Mouse (Mus musculus): ENCODE results near the gene Hsf4. TPM values are rescaled to one million over a fixed set of nuclear protein-coding genes. Genes with fewer than 3 reads are reported as not detected.

Hsf4 gene
- not detected in 2 replicates for total RNA-seq (2023)

GRCm38 (mm10) chr8:105269461-105269947 lies at the start of gene Hsf4:
TSS of gene Hsf4 (plus strand) at chr8:105269801.

GRCm38 (mm10) chr8:105224413-105225271 lies 45.0 kb upstream of the Hsf4 start, which contains the start of gene D230025D16Rik:
TSS of gene D230025D16Rik (plus strand) at chr8:105225145.

GRCm38 (mm10) chr8:105254966-105255350 lies 14.6 kb upstream of the Hsf4 start, which contains the start of gene B3gnt9:
TSS of gene B3gnt9 (minus strand) at chr8:105255153.

GRCm38 (mm10) chr8:105264024-105264982 lies 5.3 kb upstream of the Hsf4 start, which contains the start of the genes Tradd and Fbxl8:
TSS of gene Tradd (minus strand) at chr8:105264609.
TSS of gene Fbxl8 (plus strand) at chr8:105264648.

GRCm38 (mm10) chr8:105275840-105276239 lies 6.2 kb downstream of the Hsf4 start, which contains the start of gene Nol3:
TSS of gene Nol3 (plus strand) at chr8:105276140.

GRCm38 (mm10) chr8:105289805-105290460 lies 20.3 kb downstream of the Hsf4 start, which contains the start of gene 4931428F04Rik:
TSS of gene 4931428F04Rik (minus strand) at chr8:105289864.

GRCm38 (mm10) chr8:105295895-105296573 lies 26.4 kb downstream of the Hsf4 start, which contains the start of gene Exoc3l:
TSS of gene Exoc3l (minus strand) at chr8:105296101.

GRCm38 (mm10) chr8:105297511-105298192 lies 28.1 kb downstream of the Hsf4 start, which contains the start of gene E2f4:
TSS of gene E2f4 (plus strand) at chr8:105297663.

GRCm38 (mm10) chr8:105305211-105306145 lies 35.9 kb downstream of the Hsf4 start, which contains the start of gene Elmo3:
TSS of gene Elmo3 (plus strand) at chr8:105305601.

Other genes with a start within 250 kb of the Hsf4 start
- gene Ces3a, start 221.2 kb upstream of the Hsf4 start, total RNA-seq (2023) = not detected in 2 replicates
- gene Ces3b, start 186.0 kb upstream of the Hsf4 start, total RNA-seq (2023) = not detected in 2 replicates
- not detected in 2 replicates for gene Ces4a, start 138.0 kb upstream of the Hsf4 start, total RNA-seq (2023)
- 62.9 and 82.1 TPM in 2 replicates for gene Cbfb, start 99.1 kb upstream of the Hsf4 start, total RNA-seq (2023)
- 39.6 and 54.8 TPM in 2 replicates for gene D230025D16Rik, start 44.7 kb upstream of the Hsf4 start, total RNA-seq (2023)
- gene B3gnt9, start 14.6 kb upstream of the Hsf4 start, total RNA-seq (2023) = 0.50 and 0.95 TPM in 2 replicates
- gene Tradd, start 5.2 kb upstream of the Hsf4 start, total RNA-seq (2023) = 19.4 and 27.8 TPM in 2 replicates
- 3.3 and 4.7 TPM in 2 replicates for gene Fbxl8, start 5.2 kb upstream of the Hsf4 start, total RNA-seq (2023)
- gene Nol3, start 6.3 kb downstream of the Hsf4 start, total RNA-seq (2023) = not detected in 2 replicates
- gene 4931428F04Rik, start 20.1 kb downstream of the Hsf4 start, total RNA-seq (2023) = 0.63 and 0.95 TPM in 2 replicates
- 0.32 and 0.59 TPM in 2 replicates for gene Exoc3l, start 26.3 kb downstream of the Hsf4 start, total RNA-seq (2023)
- gene E2f4, start 27.9 kb downstream of the Hsf4 start, total RNA-seq (2023) = 40.5 and 43.1 TPM in 2 replicates
- gene Elmo3, start 35.8 kb downstream of the Hsf4 start, total RNA-seq (2023) = 0.68 and 0.98 TPM in 2 replicates
- gene Lrrc29, start 56.5 kb downstream of the Hsf4 start, total RNA-seq (2023) = 6.1 and 7.4 TPM in 2 replicates
- 22.7 and 23.8 TPM in 2 replicates for gene Tmem208, start 56.6 kb downstream of the Hsf4 start, total RNA-seq (2023)
- 64.1 and 65.5 TPM in 2 replicates for gene Fhod1, start 78.2 kb downstream of the Hsf4 start, total RNA-seq (2023)
- gene Slc9a5, start 79.0 kb downstream of the Hsf4 start, total RNA-seq (2023) = 1.2 and 2.2 TPM in 2 replicates
- 0.73 and 1.3 TPM in 2 replicates for gene Plekhg4, start 103.5 kb downstream of the Hsf4 start, total RNA-seq (2023)
- gene Kctd19, start 143.7 kb downstream of the Hsf4 start, total RNA-seq (2023) = 0.32 and 1.1 TPM in 2 replicates
- not detected in 2 replicates for gene Lrrc36, start 143.8 kb downstream of the Hsf4 start, total RNA-seq (2023)
- gene Tppp3, start 201.7 kb downstream of the Hsf4 start, total RNA-seq (2023) = 14.4 and 17.1 TPM in 2 replicates
- gene Zdhhc1, start 227.1 kb downstream of the Hsf4 start, total RNA-seq (2023) = 1.4 and 2.3 TPM in 2 replicates
- gene Hsd11b2, start 249.0 kb downstream of the Hsf4 start, total RNA-seq (2023) = not detected in 2 replicates

All from neutrophil, adult 65 days (primary cell).